Mouse (Mus musculus) midbrain, embryonic 14.5 days (tissue): ENCODE results near the gene Gm45021. TPM values are rescaled to one million over a fixed set of nuclear protein-coding genes. Genes with fewer than 3 reads are reported as not detected.

Experiments
- ATAC-seq: fragments of 200-750 bp; cut with Nextera tagmentation; 2 replicates; pipeline ENCODE4 v1.8.0; 2017; ENCODE audit warnings: moderate number of reproducible peaks, moderate library complexity; ENCODE audit not compliant: low FRiP score, low TSS enrichment
- DNase-seq: peaks from one replicate; pipeline ENCODE4 v3.0.0-alpha.2; 2015
- H3K27ac ChIP-seq: fragments of 300-500 bp; sonication (generic); replicated peaks from 2 replicates; pipeline ENCODE4 v1.5.1; 2014; ENCODE audit warnings: mild to moderate bottlenecking, low read depth, low read length, moderate library complexity
- H3K27me3 ChIP-seq: fragments of 300-500 bp; sonication (generic); 2 replicates; pipeline ENCODE4 v1.6.1; 2014; ENCODE audit warnings: low read length, control low read depth, mixed read lengths; ENCODE audit not compliant: control insufficient read depth, insufficient read depth
- H3K36me3 ChIP-seq: fragments of 300-500 bp; sonication (generic); 2 replicates; pipeline ENCODE4 v1.6.1; 2014; ENCODE audit warnings: low read length, control low read depth; ENCODE audit not compliant: control insufficient read depth, insufficient read depth
- H3K4me1 ChIP-seq: fragments of 300-500 bp; sonication (generic); 2 replicates; pipeline ENCODE4 v1.6.1; 2014; ENCODE audit warnings: mild to moderate bottlenecking, antibody characterized with exemption, low read length, control low read depth; ENCODE audit not compliant: control insufficient read depth, insufficient read depth
- H3K4me2 ChIP-seq: fragments of 300-500 bp; sonication (generic); 2 replicates; pipeline ENCODE4 v1.6.1; 2014; ENCODE audit warnings: mild to moderate bottlenecking, low read length, moderate library complexity
- H3K4me3 ChIP-seq: fragments of 300-500 bp; sonication (generic); replicated peaks from 2 replicates; pipeline ENCODE4 v1.5.1; 2014; ENCODE audit warnings: low read depth, low read length
- H3K9ac ChIP-seq: fragments of 300-500 bp; sonication (generic); replicated peaks from 2 replicates; pipeline ENCODE4 v1.6.1; 2014; ENCODE audit warnings: mild to moderate bottlenecking, low read length, moderate library complexity
- H3K9me3 ChIP-seq: fragments of 300-500 bp; sonication (generic); 2 replicates; pipeline ENCODE4 v1.6.1; 2016; ENCODE audit warnings: low read length, control low read depth, mixed read lengths; ENCODE audit not compliant: control insufficient read depth
- WGBS: fragments of 180-500 bp; shearing (Covaris S2); extraction: QIAGEN DNeasy Blood & Tissue Kit; methylation state at CpG from one replicate; pipeline ENCODE4 v1.1.7; 2014; 5-methylcytosine and 5-hydroxymethylcytosine counted together
- polyA plus RNA-seq: library from polyadenylated mRNA; unstranded; fragments of >200 nt; fragmentation: Nextera tagmentation; extraction: Ambion mirVana; gene quantifications from 2 replicates; pipeline ENCODE4 v1.2.1, GENCODE M21; 2014

Gm45021 gene
- polyA plus RNA-seq, 1 experiment from 2014 or later, result not detected

DNA sequence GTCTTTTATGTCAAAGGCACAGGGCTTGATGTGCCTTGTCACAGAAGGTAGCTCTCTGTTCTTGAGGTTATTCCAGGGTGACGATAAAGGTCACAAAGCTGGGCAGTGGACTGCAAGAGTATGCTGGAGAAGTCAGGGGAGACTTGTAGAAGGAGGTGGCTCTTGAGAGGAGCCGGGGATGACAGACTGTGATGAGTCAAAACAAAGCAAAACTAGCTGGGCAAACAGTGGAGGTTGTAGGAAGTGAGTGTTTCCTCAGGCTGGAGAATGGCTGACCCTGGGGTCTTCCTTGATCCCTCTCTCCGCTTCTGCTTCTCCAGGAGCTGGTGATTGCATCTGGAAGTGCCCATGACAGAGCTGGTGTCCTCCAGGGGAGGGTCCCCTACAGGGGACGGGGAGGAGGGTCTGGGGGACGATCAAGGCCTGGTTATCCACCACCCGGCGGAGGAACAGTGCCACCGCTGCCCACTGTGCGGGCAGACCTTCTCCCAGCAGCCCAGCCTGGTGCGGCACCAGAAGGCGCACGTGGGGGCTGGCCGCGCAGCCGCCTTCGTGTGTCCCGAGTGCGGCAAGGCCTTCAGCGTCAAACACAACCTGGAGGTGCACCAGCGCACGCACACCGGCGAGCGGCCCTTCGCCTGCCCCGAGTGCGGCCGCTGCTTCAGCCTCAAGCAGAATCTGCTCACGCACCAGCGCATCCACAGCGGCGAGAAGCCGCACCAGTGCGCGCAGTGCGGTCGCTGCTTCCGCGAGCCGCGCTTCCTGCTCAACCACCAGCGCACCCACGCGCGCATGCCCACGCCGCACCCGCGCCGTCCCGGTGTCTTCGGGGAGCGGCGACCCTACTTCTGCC, 39.6 kb downstream of the Gm45021 start:
- WGBS, result 8% methylated on average over 54 of the region's 54 CpGs
- Histone ChIP-seq H3K9ac (peak overlapping the region; percentile 54), H3K27me3 (peaks cover 16% of the 10 kb centered on the region), H3K9me3 (no peaks in the 10 kb centered on the region), H3K4me1 (peaks cover 7% of the 10 kb centered on the region; the same call in 1 of the 2 replicates), H3K4me3 (peak overlapping the region; percentile 43), H3K4me2 (peak overlapping the region; percentile 78), H3K27ac (peak overlapping the region; percentile 37; the same call in 1 of the 2 replicates), H3K36me3 (no peaks in the 10 kb centered on the region)
- peak; percentile 76 for DNase-seq
- peak; percentile 66; the same call in 1 of the 2 replicates for ATAC-seq

DNA sequence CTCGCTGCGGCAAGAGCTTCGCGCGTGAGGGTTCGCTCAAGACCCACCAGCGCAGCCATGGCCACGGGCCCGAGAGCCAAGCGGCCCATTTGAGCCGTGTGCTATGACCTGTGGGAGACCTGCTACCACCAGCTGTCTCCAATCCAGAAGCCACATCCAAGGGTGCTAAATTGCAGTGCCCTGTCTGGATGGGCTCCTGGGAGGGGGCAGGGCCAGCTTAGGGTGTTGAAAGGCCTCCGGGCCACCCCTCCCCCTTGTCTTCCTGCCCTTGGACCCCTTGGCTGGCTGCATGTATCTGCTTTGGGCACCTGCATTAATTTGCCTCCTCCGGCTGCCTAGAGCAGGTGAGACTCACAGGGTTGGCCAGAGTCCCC, 40.2 kb downstream of the Gm45021 start:
- DNase-seq (no peak), ATAC-seq (0 out of 2 replicates have a peak, but pooled peaks have one; percentile 22)
- peak overlapping the region; percentile 37; the same call in 1 of the 2 replicates for H3K27ac ChIP-seq
- WGBS, result 23% methylated on average over 13 of the region's 13 CpGs
- H3K4me2 ChIP-seq, result peak overlapping the region; percentile 78
- peaks cover 16% of the 10 kb centered on the region for H3K27me3 ChIP-seq
- peaks cover 7% of the 10 kb centered on the region; the same call in 1 of the 2 replicates for H3K4me1 ChIP-seq
- H3K9me3 ChIP-seq, result no peaks in the 10 kb centered on the region
- no peaks in the 10 kb centered on the region for H3K36me3 ChIP-seq
- peak overlapping the region; percentile 54 for H3K9ac ChIP-seq
- peak overlapping the region; percentile 43 for H3K4me3 ChIP-seq

DNA sequence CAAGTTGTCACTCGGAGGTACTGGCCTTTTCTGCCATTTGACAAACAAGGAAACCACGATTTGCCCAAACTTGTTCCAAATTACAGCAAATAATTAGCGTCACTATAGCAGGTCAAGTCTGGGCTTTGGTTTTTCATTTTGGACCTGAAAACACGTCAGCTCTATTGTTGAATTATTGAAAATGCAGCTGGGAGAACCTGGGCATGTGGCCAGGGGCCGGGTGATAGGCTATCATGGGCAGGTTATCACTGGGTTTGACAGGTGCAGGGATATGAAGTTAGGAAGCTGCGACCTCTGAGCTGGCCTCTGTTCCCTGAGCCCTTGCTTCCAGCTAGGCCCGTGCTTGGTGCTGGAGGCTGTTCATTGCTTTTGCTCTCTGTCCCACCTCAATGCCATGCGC, 41.4 kb downstream of the Gm45021 start:
- Histone ChIP-seq H3K4me3 (no peak overlapping the region), H3K4me1 (peaks cover 7% of the 10 kb centered on the region; the same call in 1 of the 2 replicates), H3K9me3 (no peaks in the 10 kb centered on the region), H3K27me3 (peaks cover 16% of the 10 kb centered on the region), H3K27ac (no peak overlapping the region), H3K4me2 (no peak overlapping the region), H3K9ac (no peak overlapping the region), H3K36me3 (no peaks in the 10 kb centered on the region)
- ATAC-seq (no peak), DNase-seq (no peak)
- 88% methylated on average over 8 of the region's 8 CpGs for WGBS

DNA sequence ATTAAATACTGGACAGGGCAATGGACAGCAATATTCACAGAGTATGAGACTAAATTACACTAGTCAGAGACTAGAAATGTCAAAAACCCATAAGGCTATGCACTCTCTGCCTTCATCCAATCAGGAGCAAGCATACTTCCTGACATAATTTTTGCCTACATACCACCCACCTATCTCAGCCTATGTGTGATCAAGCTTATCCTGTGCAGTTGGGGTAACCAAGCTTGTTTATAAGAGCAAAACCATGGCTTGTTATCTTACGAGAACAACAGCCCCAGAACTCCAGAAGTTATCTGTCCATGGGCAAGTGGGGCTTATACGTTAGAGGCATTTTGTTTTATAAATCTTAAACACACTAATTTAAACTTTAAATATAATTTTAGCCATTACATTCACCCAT, 45.7 kb downstream of the Gm45021 start:
- Histone ChIP-seq H3K4me3 (no peak overlapping the region), H3K9ac (no peak overlapping the region), H3K4me2 (no peak overlapping the region), H3K36me3 (no peaks in the 10 kb centered on the region), H3K4me1 (no peaks in the 10 kb centered on the region), H3K27me3 (no peaks in the 10 kb centered on the region), H3K9me3 (no peaks in the 10 kb centered on the region), H3K27ac (no peak overlapping the region)
- DNase-seq, result no peak
- no peak for ATAC-seq
- WGBS, result 88% methylated on average over 2 of the region's 2 CpGs

DNA sequence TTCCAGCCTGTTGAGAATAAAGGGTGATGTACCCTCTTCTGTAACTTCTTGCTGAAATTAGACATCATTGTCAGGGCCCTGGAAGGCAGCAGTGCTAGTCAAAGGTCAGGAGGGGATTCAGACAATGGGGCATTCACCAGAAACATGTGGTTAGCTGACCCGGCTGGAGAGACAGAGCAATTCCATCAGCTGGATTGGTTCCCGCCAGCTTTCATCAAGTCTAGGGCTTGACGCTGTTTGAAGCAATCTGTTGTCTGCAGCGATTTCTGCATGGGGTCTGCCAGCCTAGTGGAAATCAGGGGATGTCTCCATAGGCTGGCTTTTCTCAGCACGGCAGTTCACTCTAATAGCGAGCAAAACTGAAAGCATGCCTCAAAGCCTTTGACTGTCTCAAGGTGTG, 47.1 kb downstream of the Gm45021 start:
- Histone ChIP-seq H3K9ac (no peak overlapping the region), H3K4me1 (no peaks in the 10 kb centered on the region), H3K4me3 (no peak overlapping the region), H3K27ac (no peak overlapping the region), H3K9me3 (no peaks in the 10 kb centered on the region), H3K4me2 (no peak overlapping the region), H3K27me3 (no peaks in the 10 kb centered on the region), H3K36me3 (no peaks in the 10 kb centered on the region)
- no peak for ATAC-seq
- WGBS, result 52% methylated on average over 6 of the region's 6 CpGs
- no peak for DNase-seq

DNA sequence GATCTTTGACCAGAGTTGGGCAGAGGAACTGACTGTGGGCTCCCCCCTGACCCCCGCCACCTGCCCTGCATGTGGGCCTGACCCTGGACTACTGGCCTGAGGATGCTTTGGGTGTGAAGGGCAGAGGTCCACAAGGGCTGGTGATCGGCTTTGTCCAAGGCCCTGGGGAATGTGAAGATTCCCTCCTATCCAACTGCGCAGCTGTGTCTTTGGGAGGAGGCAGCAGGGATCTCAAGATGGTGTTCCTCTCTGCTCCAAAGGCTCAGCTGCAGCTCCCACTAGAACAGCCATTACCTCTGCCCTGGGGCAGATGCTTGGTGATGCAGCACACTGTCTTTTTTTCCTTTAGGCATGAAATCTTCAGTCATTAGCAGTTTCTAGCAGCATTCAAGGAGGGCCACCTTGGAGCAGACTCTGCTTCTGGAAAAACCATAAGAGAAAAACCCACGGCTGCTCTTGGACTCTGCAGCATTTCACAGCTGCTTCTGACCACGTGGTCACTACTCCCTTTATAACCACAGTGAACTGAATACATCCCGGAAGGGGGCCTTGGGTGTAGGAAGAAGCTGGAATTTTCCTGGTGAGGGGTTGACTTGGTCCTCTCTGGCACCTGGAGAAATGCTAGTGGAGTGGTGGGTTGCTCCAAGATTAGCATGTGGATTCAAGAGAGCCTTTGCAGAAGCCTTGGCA, 48.5 kb downstream of the Gm45021 start:
- Histone ChIP-seq H3K4me2 (no peak overlapping the region), H3K27ac (no peak overlapping the region), H3K36me3 (no peaks in the 10 kb centered on the region), H3K4me1 (no peaks in the 10 kb centered on the region), H3K9me3 (no peaks in the 10 kb centered on the region), H3K9ac (no peak overlapping the region), H3K4me3 (no peak overlapping the region), H3K27me3 (no peaks in the 10 kb centered on the region)
- no peak for DNase-seq
- WGBS, result 63% methylated on average over 6 of the region's 6 CpGs
- ATAC-seq, result no peak

DNA sequence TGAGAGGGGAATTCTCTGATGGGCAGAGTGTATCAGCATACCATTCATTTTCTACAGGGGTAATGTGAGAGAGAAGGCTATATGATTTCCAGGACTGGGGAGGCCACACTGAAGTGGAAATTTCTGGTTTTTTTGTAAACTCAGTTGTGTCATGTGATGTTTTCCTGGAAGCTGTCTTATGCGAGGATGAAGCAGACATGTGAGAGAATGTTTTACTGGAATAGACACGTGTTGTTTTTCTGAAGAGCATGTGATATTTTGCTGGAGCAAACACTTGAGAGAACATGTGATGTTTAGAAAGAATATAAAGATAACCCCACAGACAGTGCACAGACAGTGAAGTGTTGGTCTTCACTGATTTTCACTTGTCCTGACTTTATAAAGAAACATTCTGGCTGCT, 49.1 kb downstream of the Gm45021 start:
- Histone ChIP-seq H3K4me3 (no peak overlapping the region), H3K4me2 (no peak overlapping the region), H3K4me1 (no peaks in the 10 kb centered on the region), H3K9me3 (no peaks in the 10 kb centered on the region), H3K36me3 (no peaks in the 10 kb centered on the region), H3K9ac (no peak overlapping the region), H3K27me3 (no peaks in the 10 kb centered on the region), H3K27ac (no peak overlapping the region)
- 88% methylated on average over 2 of the region's 2 CpGs for WGBS
- no peak for ATAC-seq
- no peak for DNase-seq

DNA sequence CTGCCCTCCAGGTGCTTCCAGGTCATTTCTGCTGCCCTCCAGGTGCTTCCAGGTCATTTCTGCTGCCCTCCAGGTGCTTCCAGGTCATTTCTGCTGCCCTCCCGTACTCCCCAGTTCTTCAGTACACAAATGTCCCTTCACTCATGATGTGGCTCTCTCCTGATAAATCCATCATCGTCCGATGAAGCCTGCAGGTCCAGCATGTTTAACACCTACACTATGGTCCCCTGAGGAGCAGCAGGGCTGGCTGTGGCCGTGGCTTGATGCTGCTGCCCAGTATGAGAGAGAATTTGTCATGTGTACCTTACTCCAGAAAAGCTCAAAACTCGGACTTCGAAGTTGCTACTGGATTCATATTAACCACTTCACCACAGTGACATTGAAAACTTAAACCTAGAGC, 52.0 kb downstream of the Gm45021 start:
- H3K9ac ChIP-seq, result no peak overlapping the region
- no peaks in the 10 kb centered on the region for H3K27me3 ChIP-seq
- H3K4me1 ChIP-seq, result no peaks in the 10 kb centered on the region
- H3K4me3 ChIP-seq, result no peak overlapping the region
- DNase-seq (no peak), ATAC-seq (no peak)
- no peak overlapping the region for H3K4me2 ChIP-seq
- H3K27ac ChIP-seq, result no peak overlapping the region
- H3K9me3 ChIP-seq, result no peaks in the 10 kb centered on the region
- 80% methylated on average over 6 of the region's 6 CpGs for WGBS
- H3K36me3 ChIP-seq, result no peaks in the 10 kb centered on the region
